Mouse (Mus musculus) G1E-ER4 (cell line): Measurements from ENCODE around the gene Man2b1. TPM values are rescaled to one million over a fixed set of nuclear protein-coding genes. Genes with fewer than 3 reads are reported as not detected.

ENCODE experiments used
- GATA1 ChIP-seq: IDR thresholded peaks from one replicate; pipeline ENCODE4 v1.8.0; 2012; ENCODE audit warnings: low read length, inconsistent platforms
- polyA plus RNA-seq: library from polyadenylated mRNA; stranded (reverse); fragments of >175 nt; gene quantifications from 2 replicates; pipeline ENCODE4 v1.2.3, GENCODE M21; 2012

Gene Man2b1
- polyA plus RNA-seq, 1 experiment, result 9.5 TPM

DNA sequence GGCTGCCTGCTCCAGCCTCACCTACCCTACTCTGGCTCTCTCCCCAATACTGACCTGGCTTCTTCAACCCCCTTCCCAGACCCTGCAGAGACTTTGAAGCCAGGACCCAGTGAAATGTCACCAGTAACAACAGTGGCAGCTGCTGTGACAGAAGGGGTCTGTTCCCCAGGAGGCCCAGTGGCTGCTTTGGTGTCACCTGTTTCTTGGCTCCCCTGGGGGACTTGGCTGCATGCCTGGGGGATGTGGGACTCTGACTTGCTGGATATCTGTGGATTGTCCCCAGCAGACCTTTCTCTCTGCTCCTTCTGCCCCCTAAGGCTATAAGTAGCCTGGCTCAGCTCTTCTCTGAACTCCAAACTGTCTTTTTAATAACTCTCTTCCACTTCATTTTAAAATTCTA is 15.1 kb upstream of the Man2b1 start, which contains the start of gene Gm5741:
Gene Gm5741, minus strand, starts transcription at position 1 of the 400 bp plus-strand sequence.
- no peak for TF ChIP-seq GATA1

DNA sequence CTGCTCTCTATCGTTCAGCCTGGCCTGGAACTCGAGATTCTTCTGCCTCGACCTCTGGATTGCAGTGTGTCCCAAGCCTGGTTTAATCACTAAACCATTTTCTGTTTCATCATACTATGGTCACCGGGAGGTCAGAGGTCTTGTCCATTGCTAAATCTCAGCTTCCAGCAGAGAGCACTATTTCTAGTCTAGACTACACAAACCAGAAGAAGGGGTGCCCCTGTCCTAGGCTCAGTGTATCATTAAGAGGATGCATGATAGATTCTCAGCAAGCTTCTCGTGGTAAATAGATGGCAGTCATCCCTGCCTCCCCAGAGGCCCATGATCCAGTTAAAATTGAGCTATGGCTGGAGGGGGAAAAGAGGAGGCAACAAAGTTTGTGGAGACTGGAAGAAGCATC is 12.0 kb upstream of the Man2b1 start:
- no peak for TF ChIP-seq GATA1

DNA sequence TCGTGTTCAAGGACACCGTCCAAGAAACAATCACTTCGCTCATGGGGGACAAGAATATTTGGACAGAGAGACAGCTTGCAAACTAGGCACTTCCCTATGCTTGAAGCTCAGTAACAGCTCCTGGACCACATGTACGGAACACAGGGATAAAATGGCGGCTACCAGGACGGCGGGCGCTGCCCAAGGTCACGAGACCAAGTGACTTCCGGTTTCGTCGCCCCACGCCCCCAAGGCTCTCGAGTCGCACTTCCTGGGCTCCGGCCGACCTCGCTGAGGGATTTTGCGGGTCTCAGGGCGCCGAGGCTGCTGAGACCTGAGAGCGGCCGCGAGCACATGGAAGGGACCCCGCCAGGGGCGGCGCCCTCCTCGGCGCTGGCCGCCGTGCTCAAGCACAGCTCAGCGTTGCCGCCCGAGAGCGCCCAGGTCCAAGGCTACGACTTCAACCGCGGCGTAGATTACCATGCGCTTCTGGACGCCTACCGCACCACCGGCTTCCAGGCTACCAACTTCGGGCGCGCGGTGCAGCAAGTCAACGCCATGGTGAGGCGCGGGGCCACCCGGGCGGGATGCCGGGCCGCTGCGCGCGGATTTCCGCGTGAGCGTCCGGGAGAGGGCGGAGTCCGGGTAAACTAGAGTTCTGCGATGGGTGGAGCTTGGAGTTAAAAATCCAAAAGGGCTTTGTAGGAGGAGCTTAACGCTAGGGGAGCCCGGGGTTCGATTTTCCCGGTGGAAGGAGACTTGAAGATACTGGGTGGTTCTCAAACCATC is 11.4 kb upstream of the Man2b1 start, which contains the start of gene Dhps:
Gene Dhps, plus strand, starts transcription at position 244 of the 768 bp plus-strand sequence.
- TF ChIP-seq GATA1, result no peak

DNA sequence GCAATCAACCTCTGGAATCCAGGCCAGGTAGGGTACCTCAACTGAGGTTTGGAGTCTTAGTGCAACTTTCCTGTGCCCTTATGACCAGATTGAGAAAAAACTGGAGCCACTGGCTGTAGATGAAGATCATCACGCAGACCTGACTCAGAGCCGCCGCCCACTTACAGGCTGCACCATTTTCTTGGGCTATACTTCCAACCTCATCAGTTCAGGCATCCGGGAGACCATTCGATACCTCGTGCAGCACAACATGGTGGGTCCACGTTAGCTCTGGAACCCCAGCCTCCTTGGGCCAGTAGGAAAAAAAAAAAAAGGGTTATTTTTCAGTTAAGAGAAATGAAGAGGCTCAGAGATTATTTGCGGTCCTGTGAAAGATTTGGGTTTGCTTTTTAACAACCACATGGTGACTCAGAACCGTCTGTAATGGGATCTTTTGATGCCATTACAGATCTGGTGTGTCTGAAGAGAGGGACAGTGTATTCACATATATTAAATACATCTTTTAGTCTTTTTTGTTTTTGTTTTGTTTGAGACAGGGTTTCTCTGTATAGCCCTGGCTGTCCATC is 10.6 kb upstream of the Man2b1 start:
- TF ChIP-seq GATA1, result no peak

DNA sequence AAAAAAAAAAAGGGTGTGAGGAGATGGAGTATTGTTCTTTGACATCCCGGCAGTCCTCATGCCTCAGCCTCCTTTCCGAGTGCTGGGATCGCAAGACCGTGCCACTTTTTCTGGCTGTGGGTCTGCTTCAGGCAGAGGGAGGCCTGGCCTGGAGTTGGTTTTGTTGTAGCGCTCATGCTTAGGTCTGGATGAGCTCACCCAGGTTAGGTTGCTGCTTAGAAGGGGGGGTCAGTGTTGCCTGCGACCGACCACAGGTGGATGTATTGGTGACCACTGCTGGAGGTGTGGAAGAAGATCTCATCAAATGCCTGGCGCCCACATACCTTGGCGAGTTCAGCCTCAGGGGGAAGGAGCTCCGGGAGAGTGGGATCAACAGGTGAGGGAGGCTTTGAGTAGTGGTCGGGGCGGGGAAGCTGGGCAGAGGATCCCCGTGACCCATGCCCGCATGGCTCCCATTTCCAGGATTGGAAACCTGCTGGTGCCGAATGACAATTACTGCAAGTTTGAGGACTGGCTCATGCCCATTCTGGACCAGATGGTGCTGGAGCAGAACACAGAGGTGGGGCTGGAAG is 9.9 kb upstream of the Man2b1 start:
- no peak for TF ChIP-seq GATA1

- no peak for TF ChIP-seq GATA1
Measured at GRCm38 (mm10) chr8:85074167-85074566, 8.9 kb upstream of the Man2b1 start.

- no peak for TF ChIP-seq GATA1
Measured at GRCm38 (mm10) chr8:85074617-85075016, 8.5 kb upstream of the Man2b1 start.

DNA sequence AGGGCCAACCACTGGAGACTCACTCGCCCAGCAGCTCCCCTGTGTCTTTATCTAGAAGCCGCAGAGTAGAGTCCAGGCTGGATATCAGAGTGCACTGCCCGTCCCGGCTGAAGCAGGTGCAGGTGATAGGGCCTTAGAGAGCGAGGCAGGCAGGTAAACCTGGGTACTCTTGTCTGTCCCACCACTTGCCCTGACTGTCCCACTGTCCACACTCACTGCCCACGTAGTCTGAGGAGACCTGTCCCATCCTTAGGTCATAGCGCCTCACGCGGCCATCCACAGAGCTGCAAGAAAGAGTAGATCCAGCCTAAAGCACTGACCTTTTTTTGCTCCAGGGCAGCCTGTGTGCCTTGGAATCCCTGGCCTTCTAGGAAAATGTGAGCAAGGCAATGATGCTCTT is 7.1 kb upstream of the Man2b1 start:
- no peak for TF ChIP-seq GATA1

- no peak for TF ChIP-seq GATA1
Measured at GRCm38 (mm10) chr8:85076993-85077392, 6.1 kb upstream of the Man2b1 start.

DNA sequence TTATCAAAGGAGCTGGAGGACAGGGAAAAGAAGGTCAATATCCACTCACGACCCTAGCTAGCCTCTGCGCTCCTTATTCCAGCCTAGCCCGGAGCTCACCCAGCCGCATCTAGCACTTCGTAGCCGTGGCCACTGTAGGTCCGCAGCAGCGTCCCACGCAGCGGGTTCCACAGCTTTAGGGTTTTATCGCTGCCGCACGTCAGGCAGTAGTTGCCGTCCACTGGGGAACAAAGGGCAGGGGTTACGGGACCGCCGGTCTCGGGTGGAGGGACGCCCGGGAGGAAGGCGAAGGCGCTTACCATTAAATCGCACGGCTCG is 2.9 kb upstream of the Man2b1 start:
- no peak for TF ChIP-seq GATA1

GRCm38 (mm10) chr8:85080532-85081215 is 2.4 kb upstream of the Man2b1 start, which contains the start of gene Wdr83os:
Wdr83os (plus strand) TSS chr8:85080740.
- TF ChIP-seq GATA1, result no peak

DNA sequence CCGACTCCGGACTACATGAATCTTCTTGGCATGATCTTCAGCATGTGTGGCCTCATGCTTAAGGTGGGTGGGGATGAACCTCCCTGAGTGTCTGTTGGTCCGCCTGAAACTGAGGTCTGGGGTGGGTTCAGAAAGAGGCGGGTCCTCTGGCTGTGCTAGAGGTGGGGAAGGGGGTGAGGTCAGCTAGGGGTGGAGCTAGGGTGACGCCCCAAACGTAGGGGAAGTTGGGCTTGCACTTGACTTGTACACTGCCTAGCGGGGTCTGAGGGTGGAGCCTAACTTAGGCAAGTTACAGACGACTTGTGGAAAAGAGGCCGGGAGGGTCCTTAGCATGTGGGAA is 1.9 kb upstream of the Man2b1 start, which contains the start of gene Wdr83:
Gene Wdr83, minus strand, starts transcription at position 91 of the 340 bp plus-strand sequence.
- no peak for TF ChIP-seq GATA1

DNA sequence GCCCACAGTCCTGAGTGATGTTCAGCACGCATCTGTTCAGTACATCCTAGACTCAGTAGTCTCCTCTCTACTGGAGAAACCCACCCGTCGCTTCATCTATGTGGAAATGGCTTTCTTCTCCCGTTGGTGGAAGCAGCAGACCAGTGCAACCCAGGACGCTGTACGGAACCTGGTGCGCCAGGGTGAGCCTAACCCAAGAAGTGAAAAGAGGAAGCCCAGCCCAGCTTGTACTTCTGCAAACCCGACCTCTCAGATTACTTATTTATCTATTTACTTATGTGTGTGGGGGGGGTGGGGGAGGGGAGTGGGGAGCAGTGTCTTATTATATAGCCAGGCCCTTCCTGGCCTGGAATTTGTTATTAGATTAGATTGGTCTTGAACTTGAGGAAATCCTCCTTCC is 1.6 kb downstream of the Man2b1 start:
- TF ChIP-seq GATA1, result no peak

DNA sequence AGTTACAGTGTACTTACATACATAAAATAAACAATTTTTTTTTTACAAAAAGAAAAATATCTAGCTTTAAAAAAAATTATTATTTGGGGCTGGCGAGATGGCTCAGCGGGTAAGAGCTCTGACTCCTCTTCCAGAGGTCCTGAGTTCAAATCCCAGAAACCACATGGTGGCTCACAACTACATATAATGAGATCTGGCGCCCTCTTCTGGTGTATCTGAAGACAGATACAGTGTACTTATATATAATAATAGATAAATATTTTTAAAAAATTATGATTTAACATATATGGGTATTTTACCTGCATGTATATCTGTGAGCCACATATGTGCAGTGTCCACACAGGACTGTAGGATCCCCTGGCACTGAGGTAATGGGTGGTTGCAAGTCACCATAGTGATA is 3.2 kb downstream of the Man2b1 start:
- no peak for TF ChIP-seq GATA1

DNA sequence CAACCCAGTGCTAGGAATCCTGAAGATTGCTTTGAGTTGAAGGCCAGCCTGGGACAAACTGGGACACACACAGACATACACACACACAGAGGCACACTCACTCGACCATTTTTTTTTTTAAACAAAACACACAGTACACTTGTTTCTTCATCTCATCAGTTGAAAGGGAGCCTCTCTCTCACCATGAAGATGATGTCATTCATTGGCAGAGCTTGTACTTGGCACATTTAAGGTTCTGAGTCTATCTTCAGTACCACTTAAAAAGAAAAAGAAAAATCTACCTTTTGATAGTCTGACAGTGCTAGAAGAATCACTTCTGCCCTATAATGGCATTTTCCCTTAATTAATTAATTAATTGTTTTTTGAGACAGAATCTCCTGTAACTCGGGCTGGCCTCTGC is 5.7 kb downstream of the Man2b1 start:
- TF ChIP-seq GATA1, result no peak

- TF ChIP-seq GATA1, result no peak
Measured at GRCm38 (mm10) chr8:85090856-85091255, 7.8 kb downstream of the Man2b1 start.

- TF ChIP-seq GATA1, result no peak
Measured at GRCm38 (mm10) chr8:85091526-85092090, 8.5 kb downstream of the Man2b1 start.
